26 mouse cellular contexts compared by ENCODE assay signal in genomic region chr8:102677148-102677547, GRCm38 (mm10).
"Had no signal": no experiment of that assay in that cellular context is flagged by ENCODE, and none has a peak within 500 bp of the region (broad histone marks: within the 10 kb centered on the region; RNA-seq: fewer than 3 reads in every experiment).

No protein-coding gene starts in this region.

- H3K9me3 ChIP-seq: heart, embryonic 10.5 days; heart, embryonic 12.5 days; hindbrain, embryonic 10.5 days; hindbrain, embryonic 12.5 days; intestine, embryonic 15.5 days; limb, embryonic 10.5 days; limb, embryonic 12.5 days had no signal

- H3K27ac ChIP-seq: gastrocnemius, adult 2 months; heart, embryonic 10.5 days; hindbrain, embryonic 10.5 days; hindbrain, embryonic 12.5 days; hindbrain, embryonic 14.5 days; intestine, embryonic 15.5 days; left cerebral cortex, adult 2 months; limb, embryonic 10.5 days; limb, embryonic 12.5 days had no signal

- H3K27me3 ChIP-seq: heart, embryonic 12.5 days; hindbrain, embryonic 12.5 days; intestine, embryonic 15.5 days; limb, embryonic 12.5 days had no signal

- H3K4me1 ChIP-seq: heart, embryonic 10.5 days; heart, embryonic 12.5 days; hindbrain, embryonic 10.5 days; hindbrain, embryonic 12.5 days; intestine, embryonic 15.5 days; limb, embryonic 10.5 days; limb, embryonic 12.5 days had no signal

- H3K4me3 ChIP-seq: gastrocnemius, adult 2 months; heart, embryonic 10.5 days; heart, embryonic 12.5 days; hindbrain, embryonic 10.5 days; hindbrain, embryonic 12.5 days; intestine, embryonic 15.5 days; layer of hippocampus, adult 2 months; left cerebral cortex, adult 2 months; limb, embryonic 10.5 days; limb, embryonic 12.5 days had no signal

- DNase-seq: gastrocnemius, adult 2 months; gastrocnemius, postnatal 10 days; gastrocnemius, postnatal 25 days; heart, adult 18-20 months; heart, postnatal 10 days; heart, postnatal 4 days; kidney, adult 18-20 months; kidney, adult 8-10 months; kidney, postnatal 10 days; kidney, postnatal 25 days; kidney, postnatal 4 days; liver had no signal

- H3K9ac ChIP-seq: heart, embryonic 12.5 days; hindbrain, embryonic 12.5 days; hindbrain, embryonic 14.5 days; intestine, embryonic 15.5 days; limb, embryonic 12.5 days had no signal

- H3K4me2 ChIP-seq: heart, embryonic 12.5 days; hindbrain, embryonic 12.5 days; hindbrain, embryonic 14.5 days; intestine, embryonic 15.5 days; limb, embryonic 12.5 days; liver, embryonic 11.5 days had no signal

- ATAC-seq: hindbrain, embryonic 16.5 days; inflammation-experienced regulatory T-cells, adult 6 months; intestine, embryonic 15.5 days; intestine, postnatal 0 days had no signal
